Mouse (Mus musculus): ENCODE results near the gene Dhdh.

DNA sequence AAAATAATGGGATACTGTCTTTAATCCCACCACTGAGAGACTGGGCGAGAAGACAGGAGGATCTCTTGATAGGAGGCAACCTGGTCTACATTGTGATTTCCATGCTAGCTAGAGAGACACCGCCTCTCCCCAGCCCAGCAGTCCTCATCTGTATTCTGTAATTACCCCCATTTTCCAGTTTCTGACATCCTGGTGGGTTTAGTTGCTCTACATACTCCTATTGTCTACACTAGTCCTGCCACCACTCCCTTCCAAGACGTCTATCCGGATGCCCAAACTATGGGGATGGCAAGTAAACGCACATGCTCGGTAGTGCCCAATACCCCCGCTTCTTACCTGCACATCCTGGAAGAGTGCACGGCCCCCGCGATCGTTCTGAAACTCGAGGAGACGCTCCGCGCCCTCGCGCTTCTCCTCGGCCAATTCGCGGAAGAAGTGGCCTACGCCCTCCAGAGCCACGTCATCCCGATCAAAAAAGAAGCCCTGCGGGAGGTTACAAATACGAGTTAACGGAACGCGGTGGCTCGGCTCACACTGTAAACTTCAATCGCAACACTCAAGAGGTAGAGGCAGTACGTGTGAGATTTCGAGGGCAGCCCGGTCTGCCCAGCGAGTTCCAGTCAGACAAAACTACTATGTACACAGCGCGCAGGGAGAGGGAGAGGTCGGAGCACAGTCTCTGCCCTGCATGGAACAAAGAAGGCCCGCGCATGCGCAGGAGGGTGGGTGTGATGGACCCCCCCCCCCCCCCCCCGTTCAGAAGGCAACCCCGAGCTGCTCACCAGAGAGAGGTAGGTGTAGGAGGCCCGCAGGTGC lies 29.6 kb downstream of the Dhdh start:
- TF ChIP-seq TAL1 (IDR thresholded peaks at IDR 0.05; ENCODE audit: low read length) (no peak), GATA1 (IDR thresholded peaks at IDR 0.05; ENCODE audit: low read length) (no peak)
